Mouse (Mus musculus): ENCODE measurements around the gene Bid. TPM values are rescaled to one million over a fixed set of nuclear protein-coding genes. Genes with fewer than 3 reads are reported as not detected.

The Bid gene
- total RNA-seq (2021), result 1 to 10 TPM; 4.7 to 4.8 TPM
- long read RNA-seq, experiment 1, transcript Bid-201 (6 exons, 2,189 nt), result major isoform, 14 of 19 reads
- long read RNA-seq, experiment 1, partial matches to known transcripts, result 2 of 19 reads
- long read RNA-seq, experiment 1, other reads (novel, unspliced or antisense), result 3 of 19 reads
- long read RNA-seq, experiment 2, transcript Bid-201 (6 exons, 2,189 nt), result major isoform, 11 of 20 reads
- long read RNA-seq, experiment 2, partial matches to known transcripts, result 3 of 20 reads
- long read RNA-seq, experiment 2, other reads (novel, unspliced or antisense), result 6 of 20 reads

DNA sequence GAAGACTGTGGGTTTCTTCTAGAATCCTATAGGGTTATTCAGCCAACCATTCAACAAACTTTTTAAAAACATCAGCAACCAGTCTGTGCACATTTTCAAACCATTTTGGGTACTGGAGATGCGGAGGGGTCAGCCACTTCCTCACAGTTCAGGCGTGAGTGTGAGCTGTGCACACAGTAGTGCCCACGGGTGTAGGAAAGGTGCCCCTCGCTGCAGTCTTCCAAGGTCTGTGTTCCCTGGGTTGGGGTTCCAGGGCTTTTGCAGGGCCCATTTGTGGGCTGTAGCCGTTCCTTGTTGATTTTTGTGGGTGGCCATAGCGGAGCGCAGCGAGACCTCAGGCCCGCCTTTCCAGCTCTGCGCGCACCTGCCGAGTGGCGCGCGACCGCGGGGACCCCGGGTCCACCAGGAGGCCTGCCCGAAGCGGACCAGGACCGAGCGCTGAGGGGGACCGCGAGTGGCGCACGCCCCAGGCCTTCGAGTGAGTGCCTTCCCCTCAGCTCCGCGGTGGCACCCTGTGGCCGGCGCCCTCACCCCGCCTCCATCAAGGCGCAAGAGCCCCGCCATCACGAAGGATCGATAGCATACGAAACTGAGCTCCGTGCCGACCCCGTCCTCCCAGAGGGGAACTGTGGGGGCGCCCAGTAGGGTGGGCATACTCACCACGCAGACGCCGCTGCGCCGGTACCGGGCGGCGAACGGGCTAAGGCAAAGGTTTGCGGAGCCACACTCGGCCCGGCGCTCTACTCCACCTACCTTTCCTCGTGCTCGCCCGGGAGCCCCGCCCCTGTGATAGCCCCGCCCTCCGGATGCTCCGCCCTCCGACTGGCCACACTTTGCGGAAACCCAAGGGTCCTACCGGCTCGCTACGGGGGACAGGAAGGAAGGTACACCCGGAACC is at the start of gene Bid:
Gene Bid (minus strand): TSS at position 780 of the 898 bp plus-strand sequence.
- peak; percentile 74 to 85 for DNase-seq (ENCODE audit: low spot score in 2 of 2)

- no peak for DNase-seq (ENCODE audit: low spot score in 2 of 2)
Observed at GRCm38 (mm10) chr6:120965814-120966213, 49.2 kb upstream of the Bid start.

- no peak for DNase-seq (ENCODE audit: low spot score in 2 of 2)
Observed at GRCm38 (mm10) chr6:120964179-120964578, 47.5 kb upstream of the Bid start.

DNA sequence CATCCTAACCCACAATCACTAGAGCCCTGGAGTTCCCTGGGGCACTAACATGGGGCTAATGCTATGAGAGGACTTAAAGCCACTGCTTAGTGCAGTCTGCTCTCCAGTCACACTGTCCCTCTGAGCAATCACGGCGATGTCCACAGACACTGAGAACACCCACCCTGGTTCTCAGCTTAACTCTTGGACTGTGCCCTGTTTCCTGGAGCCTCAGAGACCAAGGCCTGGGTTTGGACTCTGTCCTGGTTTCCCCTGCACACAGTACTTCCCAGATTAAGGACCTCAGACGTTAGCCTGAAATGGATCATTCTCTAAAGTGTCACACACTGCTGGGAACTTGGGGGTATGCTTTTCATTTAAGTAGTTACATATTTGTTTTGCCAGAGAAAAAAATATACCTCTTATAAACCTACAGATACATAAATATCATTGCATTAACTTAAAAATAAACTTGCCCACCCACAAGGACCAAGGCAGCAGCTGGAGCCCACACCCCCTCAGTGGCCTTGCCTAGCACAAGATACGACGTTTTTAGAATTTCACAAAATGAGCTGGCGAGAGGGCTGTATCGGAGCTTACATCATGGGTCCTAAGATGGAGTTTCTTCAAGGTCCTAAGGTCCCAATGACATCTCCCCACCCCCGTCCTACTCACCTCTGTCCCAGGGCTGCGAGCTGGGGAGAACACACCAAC is 43.8 kb upstream of the Bid start:
- DNase-seq (ENCODE audit: low spot score in 2 of 2), result no peak

- no peak for DNase-seq (ENCODE audit: low spot score in 2 of 2)
Observed at GRCm38 (mm10) chr6:120957331-120957730, 40.7 kb upstream of the Bid start.

DNA sequence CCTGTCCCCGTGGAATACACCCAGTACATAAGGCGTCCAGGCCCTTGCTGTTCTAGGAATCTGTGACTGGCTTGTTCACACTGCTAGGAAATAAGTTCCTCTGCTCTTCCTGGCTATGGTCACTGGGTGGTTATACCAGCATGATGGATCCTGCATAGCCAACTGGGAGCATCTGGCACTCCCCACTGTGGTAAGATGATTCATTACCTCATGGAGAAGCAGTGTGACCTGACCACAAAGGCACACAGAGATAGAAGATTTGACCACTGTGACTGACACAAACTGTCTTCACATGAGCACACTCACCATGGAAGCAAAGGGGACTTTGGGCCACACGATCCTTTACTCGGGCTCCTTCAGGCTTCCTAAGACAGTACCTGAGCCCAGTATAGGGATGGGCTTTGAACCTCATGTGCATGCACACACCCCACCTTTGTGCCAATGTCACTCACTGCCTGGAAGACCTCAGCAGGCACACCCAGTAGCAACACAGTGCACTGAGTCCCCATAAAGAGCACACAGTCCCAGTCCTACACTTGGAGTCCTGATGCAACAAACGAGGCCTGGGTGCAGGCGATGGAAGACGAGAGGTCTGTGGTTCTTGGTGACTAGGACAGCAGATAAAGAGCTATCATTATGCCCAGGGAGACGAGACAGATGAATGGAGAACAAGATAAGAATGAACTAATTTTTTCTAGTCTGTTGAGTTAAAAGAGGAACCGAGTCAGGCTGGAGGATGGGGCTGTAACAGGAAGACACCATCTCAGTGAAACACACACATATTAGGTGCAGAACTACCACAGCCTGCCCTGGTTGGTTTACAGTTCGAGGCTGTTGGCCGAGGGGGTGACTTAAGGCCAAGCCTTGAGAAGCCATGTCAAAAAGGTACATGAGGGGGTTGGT is 39.9 kb upstream of the Bid start:
- DNase-seq (ENCODE audit: low spot score in 2 of 2), result no peak

DNA sequence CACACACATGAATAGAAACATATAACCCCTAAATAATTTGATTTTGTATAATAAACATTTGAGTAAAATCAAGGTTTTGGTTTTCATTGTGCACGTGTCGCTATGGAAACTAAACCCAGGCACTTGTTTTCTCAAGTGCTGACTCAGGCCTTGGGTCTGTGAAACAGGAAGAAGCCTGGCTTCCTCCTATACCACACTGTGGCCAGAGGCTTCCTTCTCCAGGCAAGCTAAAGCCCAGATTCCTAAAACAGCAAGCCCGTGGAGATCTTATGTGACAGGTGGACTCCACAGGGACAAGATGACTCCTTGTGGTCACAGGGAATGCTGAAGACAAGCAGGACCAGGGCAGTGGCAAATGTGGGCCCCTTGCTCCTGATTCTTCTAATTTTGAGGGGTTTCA is 38.6 kb upstream of the Bid start:
- no peak for DNase-seq (ENCODE audit: low spot score in 2 of 2)

DNA sequence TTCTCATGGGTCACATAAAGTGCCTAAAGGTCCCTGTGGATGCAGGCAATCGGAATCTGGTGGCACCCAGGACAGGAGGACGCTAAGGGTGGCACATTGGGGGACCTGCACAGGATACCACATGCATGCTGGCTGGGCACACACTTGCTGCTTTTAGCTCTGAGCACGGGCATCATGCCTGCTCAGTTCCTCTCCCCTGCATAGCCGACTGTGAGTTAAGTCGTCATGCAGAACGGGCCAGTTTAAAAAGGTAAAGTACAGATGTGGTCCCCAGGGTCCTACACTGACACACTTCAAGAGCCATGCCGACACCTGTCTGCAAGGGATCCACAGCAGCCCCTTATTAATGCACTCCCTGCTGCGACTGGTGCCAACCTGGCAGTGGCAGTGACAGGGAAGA is 37.6 kb upstream of the Bid start:
- DNase-seq (ENCODE audit: low spot score in 2 of 2), result no peak

GRCm38 (mm10) chr6:120952475-120952874 is 35.8 kb upstream of the Bid start:
- DNase-seq (ENCODE audit: low spot score in 2 of 2), result no peak

DNA sequence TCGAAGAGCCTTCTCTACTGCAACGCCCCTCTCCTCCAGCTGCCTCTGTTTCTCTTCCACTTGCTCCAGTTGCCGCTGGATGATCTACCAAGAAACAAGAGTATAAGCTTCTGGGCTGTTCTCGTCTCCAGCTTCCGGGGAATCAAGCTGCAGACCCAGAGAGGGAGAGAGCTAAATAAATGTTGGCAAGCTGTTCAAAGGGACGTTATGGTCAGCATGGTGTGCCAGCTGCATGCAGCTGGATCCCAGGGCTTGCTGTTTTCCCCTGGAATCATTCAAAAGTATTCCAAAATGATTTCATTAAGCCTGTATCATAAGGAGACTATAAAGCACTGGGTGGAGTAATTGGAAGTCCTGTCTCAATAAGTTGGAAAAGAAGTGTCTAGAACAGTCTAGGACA is 34.7 kb upstream of the Bid start:
- DNase-seq (ENCODE audit: low spot score in 2 of 2), result no peak

DNA sequence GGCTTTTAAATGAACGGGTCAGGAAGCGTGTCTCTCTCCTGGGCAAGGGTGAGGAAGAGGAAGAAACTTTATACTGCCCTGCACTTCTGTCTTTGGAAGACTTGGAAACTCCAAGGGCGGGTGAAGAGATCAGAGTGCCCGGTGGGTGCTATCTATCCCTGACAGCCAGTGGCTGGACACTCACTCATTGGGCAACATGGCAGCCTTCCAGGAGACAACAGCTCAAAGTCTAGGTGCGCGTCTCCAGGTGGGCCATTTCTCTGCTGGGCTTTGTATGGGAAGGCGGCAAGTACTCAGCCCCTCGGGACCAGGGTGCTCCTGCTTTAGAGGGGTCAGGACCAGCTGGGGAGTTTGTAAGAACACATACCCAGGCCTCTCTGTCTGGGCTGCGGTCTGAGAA is 28.9 kb upstream of the Bid start:
- no peak for DNase-seq (ENCODE audit: low spot score in 2 of 2)

DNA sequence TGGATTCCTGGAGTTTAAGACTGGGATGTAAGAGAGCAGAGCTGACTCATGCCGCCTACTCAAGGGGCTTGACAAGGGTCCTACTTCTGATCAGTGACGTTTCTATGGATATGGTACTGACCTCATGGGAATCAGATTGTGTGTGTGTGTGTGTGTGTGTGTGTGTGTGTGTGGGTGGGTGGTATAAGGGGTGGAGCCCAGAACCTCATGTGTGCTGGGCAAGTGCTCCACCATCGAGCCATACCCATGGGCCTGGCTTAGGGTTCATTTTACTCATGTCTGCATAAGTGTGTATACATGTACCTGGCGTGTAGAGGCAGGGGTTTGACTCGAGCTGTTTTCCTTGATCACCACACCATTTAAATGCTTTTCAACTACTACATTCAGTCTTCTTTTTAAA is 27.3 kb upstream of the Bid start:
- no peak for DNase-seq (ENCODE audit: low spot score in 2 of 2)

DNA sequence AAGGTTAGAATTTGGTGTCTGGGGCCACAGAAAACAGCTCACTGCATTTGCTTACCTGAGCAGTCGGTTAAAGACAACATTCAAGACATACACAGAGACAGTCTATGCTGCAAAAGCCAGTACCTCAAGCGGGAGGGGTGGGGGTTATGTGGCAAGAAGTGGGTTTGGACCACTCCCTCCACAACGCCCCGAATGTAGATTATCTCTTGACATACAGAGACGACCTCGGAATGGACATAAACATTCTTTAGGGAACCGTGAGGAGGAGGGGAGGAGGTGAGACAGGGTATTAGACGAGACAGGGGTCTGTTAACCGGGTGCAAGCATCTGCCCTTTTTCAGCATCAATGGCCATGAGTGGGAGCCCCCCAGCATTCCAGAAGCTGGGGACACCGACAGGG is 26.9 kb upstream of the Bid start:
- no peak for DNase-seq (ENCODE audit: low spot score in 2 of 2)

DNA sequence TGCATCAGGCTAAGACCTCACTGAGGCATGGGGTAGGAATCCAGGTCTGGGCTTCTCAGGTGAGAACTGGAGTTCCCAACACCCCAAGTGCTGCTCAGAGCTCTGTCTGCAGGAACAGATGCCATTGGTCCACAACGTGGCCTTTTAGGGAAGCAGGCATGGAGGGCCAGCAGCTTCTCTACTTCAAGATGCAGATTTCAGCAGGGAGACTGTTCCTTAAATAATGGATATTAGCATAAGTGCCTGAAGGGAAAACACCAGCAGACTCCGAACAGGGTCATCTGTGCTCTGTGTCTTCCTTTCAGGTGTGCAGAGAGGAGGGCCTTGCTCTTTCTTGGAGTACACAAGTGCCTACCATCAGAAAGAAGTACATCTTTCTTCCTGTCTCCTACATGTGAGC is 26.4 kb upstream of the Bid start:
- no peak for DNase-seq (ENCODE audit: low spot score in 2 of 2)

GRCm38 (mm10) chr6:120941575-120941974 is 24.9 kb upstream of the Bid start:
- no peak for DNase-seq (ENCODE audit: low spot score in 2 of 2)

DNA sequence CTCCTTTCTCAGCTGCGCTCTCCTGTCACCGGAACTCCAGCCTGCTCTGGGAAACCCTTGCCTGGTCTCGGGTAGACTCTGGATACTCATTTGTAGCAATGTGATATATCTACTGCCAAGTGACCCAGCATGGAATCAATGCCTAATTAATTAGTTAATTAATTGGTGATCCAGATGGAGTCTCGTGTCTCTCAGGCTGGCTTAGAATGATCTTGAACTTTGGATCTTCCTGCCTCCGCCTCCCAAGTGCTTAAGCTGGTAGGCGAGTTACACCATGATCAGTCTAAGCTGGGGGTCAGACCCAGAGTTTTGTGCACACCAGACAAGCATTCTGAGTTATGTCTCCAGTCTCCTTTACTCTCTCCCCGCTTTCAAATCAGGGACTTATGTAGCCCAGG is 24.4 kb upstream of the Bid start:
- DNase-seq (ENCODE audit: low spot score in 2 of 2), result no peak

GRCm38 (mm10) chr6:120940446-120941083 is 23.9 kb upstream of the Bid start:
- no peak for DNase-seq (ENCODE audit: low spot score in 2 of 2)

DNA sequence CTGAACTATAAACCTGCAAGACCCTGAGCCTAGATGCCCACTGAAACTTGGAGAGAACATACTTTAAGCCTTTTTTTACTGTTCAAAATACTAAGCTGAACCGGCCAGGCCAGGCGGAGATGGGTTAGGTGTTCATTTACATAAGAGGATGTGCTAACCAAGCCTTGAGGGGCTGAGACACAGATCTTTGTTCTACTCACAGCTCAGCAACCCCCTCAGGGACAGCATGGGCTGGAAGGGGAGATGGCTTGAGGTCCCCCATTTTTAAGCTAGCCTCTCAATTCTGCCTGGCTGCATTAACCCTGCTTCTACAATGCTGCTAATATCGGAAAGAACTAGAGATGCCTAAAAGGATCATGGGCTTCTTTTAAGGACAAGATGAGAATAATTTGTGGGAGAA is 23.1 kb upstream of the Bid start:
- no peak for DNase-seq (ENCODE audit: low spot score in 2 of 2)

- DNase-seq (ENCODE audit: low spot score in 2 of 2), result no peak
Observed at GRCm38 (mm10) chr6:120938763-120939450, 22.3 kb upstream of the Bid start.

All from gastrocnemius, postnatal 4 days (tissue).